Mouse (Mus musculus) effector memory CD4-positive, alpha-beta T cell, adult 7 months (primary cell): Measurements from ENCODE around the gene Bcs1l. TPM values are rescaled to one million over a fixed set of nuclear protein-coding genes. Genes with fewer than 3 reads are reported as not detected.

Experiments used
- polyA plus RNA-seq: library from polyadenylated mRNA; unstranded; fragments of 100-300 nt; shearing (Covaris generic); gene quantifications from one replicate; pipeline ENCODE4 v1.2.1, GENCODE M21; 2017

Gene Bcs1l
- 5.6 TPM for polyA plus RNA-seq

GRCm38 (mm10) chr1:74587773-74588445, at the start of gene Bcs1l, which contains the start of gene Zfp142:
Gene Bcs1l, plus strand, starts transcription at chr1:74588289.
Gene Zfp142, minus strand, starts transcription at chr1:74588246.

DNA sequence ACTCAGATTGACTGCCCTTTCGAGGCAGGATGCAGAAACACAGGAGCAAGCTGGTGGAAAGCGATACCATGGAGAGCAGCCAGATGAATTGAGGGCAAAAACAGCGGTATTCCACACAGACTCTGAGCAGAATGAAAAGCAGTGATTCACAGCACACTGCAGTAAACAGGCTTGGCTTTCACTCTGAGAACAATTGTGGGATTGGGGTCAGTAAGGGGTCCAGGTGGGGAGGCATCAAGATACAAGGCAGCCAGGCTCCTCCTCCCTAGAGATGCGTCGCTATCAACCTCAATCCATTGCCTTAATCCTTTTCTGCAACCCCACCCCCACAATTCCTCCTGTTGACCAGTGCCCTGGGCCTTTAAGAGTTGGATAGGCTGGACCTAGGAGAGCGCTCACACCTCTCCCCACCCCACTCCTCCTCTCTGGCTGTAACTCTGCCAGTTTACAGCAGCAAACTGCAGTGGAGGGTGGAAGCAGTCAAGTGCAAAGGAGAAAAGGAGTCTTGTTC, 45.6 kb upstream of the Bcs1l start, which contains the start of gene Plcd4:
Gene Plcd4 (plus strand): TSS at position 438 of the 511 bp plus-strand sequence.

DNA sequence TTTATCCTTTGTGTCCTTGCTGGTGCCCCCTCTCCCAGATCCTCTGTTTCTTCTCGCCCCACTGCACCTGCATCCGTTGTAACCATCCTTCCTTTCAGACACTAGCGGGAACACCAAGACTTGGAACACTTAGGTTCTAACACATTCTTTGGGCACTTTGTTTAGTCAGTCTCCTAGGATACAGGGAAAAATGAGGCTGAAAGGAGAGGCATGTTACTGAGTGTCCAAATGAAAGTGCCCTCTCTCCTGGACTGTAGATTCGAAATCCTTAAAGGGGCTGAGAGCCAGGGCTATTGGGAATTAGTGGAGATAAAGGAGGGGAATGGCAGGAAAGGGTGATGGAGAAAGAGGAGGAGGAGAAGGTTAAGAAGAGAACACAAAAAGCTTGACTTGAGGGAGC, 43.9 kb upstream of the Bcs1l start, which contains the start of gene Usp37:
Gene Usp37 (minus strand): TSS at position 101 of the 400 bp plus-strand sequence.

GRCm38 (mm10) chr1:74601267-74601962, 13.3 kb downstream of the Bcs1l start, which contains the start of the genes Rnf25 and Stk36:
Gene Rnf25, minus strand, starts transcription at chr1:74601397.
Gene Stk36, plus strand, starts transcription at chr1:74601445.

Other genes starting within 250 kb of the Bcs1l start
- gene Catip, start 226.2 kb upstream of the Bcs1l start, polyA plus RNA-seq: not detected
- gene Slc11a1, start 213.1 kb upstream of the Bcs1l start, polyA plus RNA-seq: not detected
- 4.6 TPM for gene Ctdsp1, start 196.8 kb upstream of the Bcs1l start, polyA plus RNA-seq
- not detected for gene Vil1, start 178.9 kb upstream of the Bcs1l start, polyA plus RNA-seq
- gene Cnot9, start 82.2 kb upstream of the Bcs1l start, polyA plus RNA-seq: 15.8 TPM
- gene Plcd4, start 45.4 kb upstream of the Bcs1l start, polyA plus RNA-seq: 0.44 TPM
- 15.9 TPM for gene Usp37, start 44.0 kb upstream of the Bcs1l start, polyA plus RNA-seq
- gene Zfp142, start within 50 bp of the Bcs1l start, polyA plus RNA-seq: 10.5 TPM
- 24.4 TPM for gene Rnf25, start 13.1 kb downstream of the Bcs1l start, polyA plus RNA-seq
- gene Stk36, start 13.2 kb downstream of the Bcs1l start, polyA plus RNA-seq: 0.24 TPM
- 45.6 TPM for gene Ttll4, start 73.5 kb downstream of the Bcs1l start, polyA plus RNA-seq
- not detected for gene Cyp27a1, start 125.3 kb downstream of the Bcs1l start, polyA plus RNA-seq
- not detected for gene Prkag3, start 160.9 kb downstream of the Bcs1l start, polyA plus RNA-seq
- gene Wnt6, start 183.6 kb downstream of the Bcs1l start, polyA plus RNA-seq: not detected
- gene Wnt10a, start 203.2 kb downstream of the Bcs1l start, polyA plus RNA-seq: 0.40 TPM